Mouse (Mus musculus) neural tube, embryonic 11.5 days (tissue): ENCODE data around the gene Krt32. TPM values are rescaled to one million over a fixed set of nuclear protein-coding genes. Genes with fewer than 3 reads are reported as not detected.

Experiments used
- ATAC-seq: fragments of 200-750 bp; cut with Nextera tagmentation; 2 replicates; pipeline ENCODE4 v1.8.0; 2017; ENCODE audit warnings: moderate number of reproducible peaks, mild to moderate bottlenecking, moderate TSS enrichment, moderate library complexity; ENCODE audit not compliant: insufficient read depth, low FRiP score, low TSS enrichment
- DNase-seq: peaks from one replicate; pipeline ENCODE4 v3.0.0-alpha.2; 2015; ENCODE audit warnings: low spot score
- H3K27ac ChIP-seq: fragments of 300-500 bp; sonication (generic); 2 replicates; pipeline ENCODE4 v1.5.1; 2014; ENCODE audit warnings: low read depth, mild to moderate bottlenecking, low read length
- H3K27me3 ChIP-seq: fragments of 300-500 bp; sonication (generic); 2 replicates; pipeline ENCODE4 v1.6.1; 2014; ENCODE audit warnings: mild to moderate bottlenecking, low read length, mixed read lengths; ENCODE audit not compliant: control insufficient read depth, insufficient read depth
- H3K36me3 ChIP-seq: fragments of 300-500 bp; sonication (generic); 2 replicates; pipeline ENCODE4 v1.6.1; 2014; ENCODE audit warnings: mild to moderate bottlenecking, low read length, moderate library complexity, mixed read lengths; ENCODE audit not compliant: control insufficient read depth, insufficient read depth
- H3K4me1 ChIP-seq: fragments of 300-500 bp; sonication (generic); 2 replicates; pipeline ENCODE4 v1.6.1; 2014; ENCODE audit warnings: low read length, mixed read lengths; ENCODE audit not compliant: control insufficient read depth, insufficient read depth
- H3K4me2 ChIP-seq: fragments of 300-500 bp; sonication (generic); 2 replicates; pipeline ENCODE4 v1.6.1; 2014; ENCODE audit warnings: low read depth, mild to moderate bottlenecking, moderate library complexity
- H3K4me3 ChIP-seq: fragments of 300-500 bp; sonication (generic); 2 replicates; pipeline ENCODE4 v1.5.1; 2014; ENCODE audit warnings: low read depth, low read length
- H3K9ac ChIP-seq: fragments of 300-500 bp; sonication (generic); 2 replicates; pipeline ENCODE4 v1.6.1; 2014; ENCODE audit warnings: mild to moderate bottlenecking, low read length
- H3K9me3 ChIP-seq: fragments of 300-500 bp; sonication (generic); 2 replicates; pipeline ENCODE4 v1.6.1; 2016; ENCODE audit warnings: low read length; ENCODE audit not compliant: control insufficient read depth
- WGBS: fragments of 180-500 bp; shearing (Covaris S2); extraction: QIAGEN DNeasy Blood & Tissue Kit; methylation state at CpG from one replicate; pipeline ENCODE4 v1.1.7; 2014; 5-methylcytosine and 5-hydroxymethylcytosine counted together
- polyA plus RNA-seq: library from polyadenylated mRNA; unstranded; fragments of >200 nt; fragmentation: Nextera tagmentation; extraction: Ambion mirVana; gene quantifications from 2 replicates; pipeline ENCODE4 v1.2.1, GENCODE M21; 2014

The Krt32 gene
- polyA plus RNA-seq, 1 experiment from 2014 or later = not detected

DNA sequence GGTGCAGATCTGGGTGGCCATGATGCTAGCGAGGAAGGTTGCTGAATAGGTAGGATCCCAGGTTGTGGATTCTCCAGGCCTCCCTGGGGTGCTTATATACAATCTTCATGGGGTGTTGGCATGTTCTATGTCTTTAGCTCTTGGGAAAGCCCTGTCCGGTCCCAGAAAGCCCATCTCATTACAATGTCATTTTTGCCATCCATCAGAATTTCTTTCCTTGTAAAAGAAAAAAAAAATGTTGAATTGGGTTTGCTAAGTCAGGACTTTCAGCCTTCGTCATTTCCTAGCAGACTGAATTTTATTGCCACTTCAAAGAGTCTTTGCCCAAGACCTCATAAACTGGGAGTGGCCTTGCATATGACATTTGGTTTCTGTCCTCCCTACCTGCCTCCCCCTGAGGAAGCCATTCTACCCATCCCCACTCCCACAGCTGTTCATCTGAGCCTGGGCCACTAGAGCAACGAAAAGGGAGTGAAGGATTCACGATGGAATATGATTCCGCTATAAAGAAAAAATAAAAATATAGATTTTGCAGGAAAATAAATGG lies 17.6 kb upstream of the Krt32 start, which contains the start of gene Krt36:
Gene Krt36, minus strand, starts transcription at position 51 of the 547 bp plus-strand sequence.
- DNase-seq (no peak), ATAC-seq (no peak)

DNA sequence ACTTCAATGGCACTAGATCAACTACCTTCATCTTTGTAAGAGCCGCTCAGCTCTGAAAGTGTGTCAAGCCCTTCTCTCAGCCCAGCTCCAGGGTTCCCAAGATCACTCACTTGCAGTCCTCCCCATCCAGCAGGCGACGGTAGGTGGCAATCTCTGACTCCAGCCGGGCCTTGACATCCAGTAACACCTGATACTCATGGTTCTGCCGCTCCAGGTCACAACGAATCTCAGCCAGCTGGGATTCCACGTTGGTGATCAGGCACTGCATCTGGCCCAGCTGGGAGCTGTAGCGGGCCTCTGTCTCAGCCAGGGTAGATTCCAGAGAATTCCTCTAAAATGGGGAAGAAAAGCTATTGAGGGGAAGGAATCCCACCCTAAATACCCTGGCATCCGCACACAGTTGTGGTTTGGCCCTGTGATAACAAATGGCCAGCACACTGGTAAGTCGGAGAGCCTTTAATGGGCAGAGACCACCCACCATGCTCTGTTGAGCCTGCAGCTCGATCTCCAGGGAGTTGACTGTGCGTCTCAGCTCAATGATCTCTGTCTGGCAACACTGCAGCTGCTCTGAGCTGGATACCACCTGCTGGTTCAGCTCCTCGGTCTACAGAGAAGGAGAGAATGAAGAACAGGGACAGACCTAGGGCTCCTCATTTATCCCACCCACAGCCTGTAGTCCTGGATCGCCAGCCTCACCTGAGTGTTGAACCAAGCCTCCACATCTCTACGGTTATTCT lies 14.8 kb upstream of the Krt32 start:
- Histone ChIP-seq H3K36me3 (no peaks in the 10 kb centered on the region), H3K9ac (no peak overlapping the region), H3K4me3 (no peak overlapping the region), H3K27ac (no peak overlapping the region), H3K9me3 (no peaks in the 10 kb centered on the region), H3K4me2 (no peak overlapping the region), H3K27me3 (no peaks in the 10 kb centered on the region), H3K4me1 (no peaks in the 10 kb centered on the region)
- ATAC-seq (no peak), DNase-seq (no peak)
- WGBS = 67% methylated on average over 15 of the region's 15 CpGs

More for the DNA sequence above, 17.6 kb upstream of the Krt32 start, which contains the start of gene Krt36:
- no peaks in the 10 kb centered on the region for H3K27me3 ChIP-seq
- no peaks in the 10 kb centered on the region for H3K4me1 ChIP-seq
- H3K36me3 ChIP-seq = no peaks in the 10 kb centered on the region
- H3K9me3 ChIP-seq = no peaks in the 10 kb centered on the region
- no peak within 1 kb of the TSS for H3K9ac ChIP-seq
- H3K4me3 ChIP-seq = no peak within 1 kb of the TSS
- H3K27ac ChIP-seq = no peak within 1 kb of the TSS
- 83% methylated on average over 6 of the region's 6 CpGs for WGBS
- no peak within 1 kb of the TSS for H3K4me2 ChIP-seq

DNA sequence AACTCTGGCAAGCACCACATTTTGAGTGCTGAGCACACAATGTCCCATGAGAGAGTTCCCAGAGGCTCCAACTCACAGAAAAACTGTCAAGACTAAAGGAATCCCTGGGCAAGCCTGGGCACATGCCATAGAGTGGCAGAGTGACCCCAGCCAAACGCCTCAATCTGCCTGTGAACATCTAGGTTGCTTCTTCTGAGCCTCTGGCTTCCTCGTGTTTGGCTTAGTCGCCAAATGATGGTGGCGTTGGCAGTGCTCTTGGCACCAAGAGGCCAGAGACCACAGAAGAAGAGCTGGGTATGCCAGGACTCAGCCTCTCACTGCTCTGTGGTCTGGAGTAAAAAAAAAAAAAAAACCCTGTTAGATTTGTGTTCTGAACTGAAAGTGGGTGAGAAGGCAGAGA lies 12.4 kb upstream of the Krt32 start:
- DNase-seq = no peak
- no peaks in the 10 kb centered on the region for H3K9me3 ChIP-seq
- no peaks in the 10 kb centered on the region for H3K36me3 ChIP-seq
- 79% methylated on average over 4 of the region's 4 CpGs for WGBS
- no peak overlapping the region for H3K4me3 ChIP-seq
- ATAC-seq = no peak
- no peak overlapping the region for H3K27ac ChIP-seq
- H3K27me3 ChIP-seq = no peaks in the 10 kb centered on the region
- no peak overlapping the region for H3K9ac ChIP-seq
- no peaks in the 10 kb centered on the region for H3K4me1 ChIP-seq
- no peak overlapping the region for H3K4me2 ChIP-seq

DNA sequence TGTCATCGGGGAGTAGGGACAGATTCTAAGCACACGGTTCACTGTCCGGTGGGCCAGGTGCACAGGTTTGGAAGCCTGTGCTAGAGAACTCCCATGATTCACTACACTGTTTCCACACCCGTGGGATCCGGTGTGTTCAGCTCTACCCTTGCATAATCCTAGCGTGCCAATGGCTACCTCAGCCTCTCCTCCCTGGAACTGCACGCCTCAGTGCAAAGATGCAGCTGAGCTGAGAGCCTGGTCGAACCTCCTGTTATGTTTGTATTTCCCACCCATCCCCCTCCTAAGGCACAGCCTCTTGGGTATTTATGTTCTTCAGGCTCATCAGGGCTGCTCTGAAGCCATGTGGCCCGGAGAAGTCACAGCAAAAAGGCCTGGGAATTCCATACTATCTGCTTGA lies 9.8 kb upstream of the Krt32 start:
- Histone ChIP-seq H3K9me3 (no peaks in the 10 kb centered on the region), H3K4me3 (no peak overlapping the region), H3K27me3 (no peaks in the 10 kb centered on the region), H3K4me1 (no peaks in the 10 kb centered on the region), H3K9ac (no peak overlapping the region), H3K36me3 (no peaks in the 10 kb centered on the region), H3K27ac (no peak overlapping the region), H3K4me2 (no peak overlapping the region)
- no peak for ATAC-seq
- no peak for DNase-seq
- WGBS = 63% methylated on average over 9 of the region's 9 CpGs

DNA sequence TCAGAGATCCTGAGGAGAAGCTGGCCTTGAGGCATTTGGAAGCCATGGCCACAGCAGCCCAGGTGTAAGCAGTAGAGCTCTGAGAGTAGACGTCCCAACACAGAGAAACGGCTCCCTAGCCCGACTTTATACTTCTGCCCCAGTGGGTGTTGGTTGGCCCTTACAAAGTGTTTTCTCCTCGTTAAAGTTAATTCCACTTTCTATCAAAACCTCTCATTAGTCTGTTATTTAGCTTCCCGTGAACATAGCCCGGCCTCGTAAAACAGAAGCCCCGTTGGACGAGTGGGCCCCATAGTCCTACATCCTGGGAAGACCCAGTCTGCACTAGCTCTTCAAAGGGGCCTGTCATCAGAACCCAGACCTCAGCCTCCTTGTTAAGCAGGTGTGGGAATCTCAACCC lies 8.1 kb upstream of the Krt32 start, which contains the start of gene Krt35:
Gene Krt35, minus strand, starts transcription at position 101 of the 400 bp plus-strand sequence.
- DNase-seq = no peak
- Histone ChIP-seq H3K27me3 (no peaks in the 10 kb centered on the region), H3K4me1 (no peaks in the 10 kb centered on the region), H3K9ac (no peak within 1 kb of the TSS), H3K27ac (no peak within 1 kb of the TSS), H3K9me3 (no peaks in the 10 kb centered on the region), H3K4me2 (no peak within 1 kb of the TSS), H3K36me3 (no peaks in the 10 kb centered on the region), H3K4me3 (no peak within 1 kb of the TSS)
- no peak for ATAC-seq
- 80% methylated on average over 9 of the region's 9 CpGs for WGBS

DNA sequence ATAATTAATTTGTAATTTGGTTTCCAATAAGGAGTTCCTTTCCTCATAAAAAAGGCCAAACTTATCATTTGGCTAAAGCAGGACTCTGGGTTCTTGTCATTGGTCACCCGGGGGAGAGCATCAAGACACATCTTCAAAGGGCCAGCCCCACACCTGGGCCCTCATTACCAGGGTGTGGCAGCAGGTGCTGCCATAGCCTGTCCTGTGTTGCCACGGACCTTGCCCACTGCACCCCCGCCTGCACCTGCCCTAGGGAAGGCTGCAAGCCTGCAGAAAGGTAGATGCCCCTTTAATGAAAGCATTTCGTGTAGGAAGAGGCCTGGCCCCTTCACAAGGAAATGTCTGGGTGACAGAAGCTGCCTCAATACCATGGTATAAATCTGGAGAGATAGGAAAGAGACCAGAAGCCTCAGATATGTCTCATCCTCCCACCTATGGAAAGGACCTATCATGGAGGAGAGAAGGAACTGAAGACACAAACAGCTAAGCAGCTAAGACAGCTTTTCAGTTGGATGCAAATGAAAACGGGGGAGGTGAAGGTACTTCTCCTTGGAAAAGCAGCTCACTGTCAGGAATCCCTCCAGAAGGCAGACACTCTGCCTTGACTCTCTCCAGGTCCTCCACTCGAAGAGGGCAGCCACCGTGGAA lies 476 bp upstream of the Krt32 start:
- H3K4me3 ChIP-seq = no peak overlapping the region
- WGBS = 71% methylated on average over 7 of the region's 7 CpGs
- H3K9ac ChIP-seq = no peak overlapping the region
- ATAC-seq (no peak), DNase-seq (no peak)
- no peak overlapping the region for H3K4me2 ChIP-seq
- no peak overlapping the region for H3K27ac ChIP-seq
- H3K9me3 ChIP-seq = no peaks in the 10 kb centered on the region
- H3K4me1 ChIP-seq = no peaks in the 10 kb centered on the region
- no peaks in the 10 kb centered on the region for H3K27me3 ChIP-seq
- no peaks in the 10 kb centered on the region for H3K36me3 ChIP-seq

DNA sequence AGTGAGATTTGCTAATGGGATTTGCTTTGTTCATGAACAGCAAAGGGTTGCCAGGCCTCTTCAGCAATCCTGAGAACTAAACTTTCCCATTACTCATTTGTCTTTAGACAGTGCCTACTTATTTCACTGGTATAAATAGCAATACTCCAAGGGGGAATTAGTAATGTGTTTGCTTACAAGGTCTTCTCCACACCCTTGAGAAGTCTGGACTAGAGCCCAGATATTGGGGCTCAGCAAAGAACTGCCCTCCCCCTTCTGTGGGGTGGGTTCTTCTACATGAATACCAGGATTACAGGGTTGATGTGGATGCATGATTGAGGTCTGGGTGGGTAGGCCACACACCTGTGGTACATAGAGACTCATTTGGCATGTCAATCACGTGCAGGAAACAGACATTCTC lies 14.2 kb downstream of the Krt32 start:
- Histone ChIP-seq H3K9ac (no peak overlapping the region), H3K27me3 (no peaks in the 10 kb centered on the region), H3K36me3 (no peaks in the 10 kb centered on the region), H3K4me1 (no peaks in the 10 kb centered on the region), H3K4me3 (no peak overlapping the region), H3K4me2 (no peak overlapping the region), H3K27ac (no peak overlapping the region), H3K9me3 (no peaks in the 10 kb centered on the region)
- DNase-seq (no peak), ATAC-seq (no peak)
- 57% methylated on average over 1 of the region's 1 CpGs for WGBS

DNA sequence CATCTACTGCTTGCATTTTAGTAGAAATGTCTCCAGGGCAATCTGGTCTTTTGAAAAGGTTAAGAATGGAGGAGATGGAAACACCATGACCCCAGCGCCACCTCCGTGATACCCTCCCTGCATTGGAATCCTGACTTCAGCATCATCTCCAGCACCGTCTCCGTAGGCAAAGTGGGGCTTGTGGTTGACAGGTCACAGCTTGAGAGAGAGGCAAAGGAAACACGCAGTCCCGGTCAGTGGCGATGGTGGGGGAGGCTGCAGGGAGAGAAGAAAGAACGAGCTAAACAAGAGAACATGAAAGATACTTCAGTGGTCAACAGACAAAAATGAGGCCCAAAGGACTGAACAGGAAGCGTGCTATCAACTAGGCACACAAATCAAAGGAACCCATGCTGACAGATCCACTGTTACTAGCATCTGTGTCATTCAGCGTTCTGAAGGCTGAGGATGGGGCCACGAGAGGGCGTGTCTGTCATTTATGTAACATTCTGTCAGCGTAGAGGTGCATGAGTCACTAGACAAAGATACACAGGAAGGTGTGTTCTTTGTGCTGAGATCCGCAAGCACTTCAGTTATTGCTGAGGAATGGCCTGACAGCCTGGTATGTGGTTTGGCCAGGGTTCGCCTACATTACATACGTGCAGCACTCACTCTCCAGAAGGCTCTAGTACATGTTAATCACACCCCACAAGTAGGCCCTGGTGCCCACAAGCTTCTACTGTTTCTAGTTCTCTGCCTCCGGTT lies 20.6 kb downstream of the Krt32 start:
- H3K4me3 ChIP-seq = no peak overlapping the region
- H3K27ac ChIP-seq = no peak overlapping the region
- ATAC-seq = no peak
- H3K9me3 ChIP-seq = no peaks in the 10 kb centered on the region
- H3K36me3 ChIP-seq = no peaks in the 10 kb centered on the region
- no peaks in the 10 kb centered on the region for H3K4me1 ChIP-seq
- no peaks in the 10 kb centered on the region for H3K27me3 ChIP-seq
- 79% methylated on average over 17 of the region's 17 CpGs for WGBS
- no peak overlapping the region for H3K9ac ChIP-seq
- no peak overlapping the region for H3K4me2 ChIP-seq
- no peak for DNase-seq
